In genomic region chr8:121590203-121591177, GRCm38 (mm10) we compare ENCODE assay signal across 8 mouse cellular contexts. TPM values are rescaled to one million over a fixed set of nuclear protein-coding genes. Genes with fewer than 3 reads are reported as not detected.
DNase-seq lines count a peak whose midpoint lies in the region; ATAC-seq and TF ChIP-seq lines count a peak whose summit lies in the region.

Gene Map1lc3b, plus strand, starts transcription at chr8:121590361.

- H3K27me3 ChIP-seq in forebrain, embryonic 10.5 days (ENCODE audit: poor library complexity, severe bottlenecking): no peaks in the 10 kb centered on the region
- no peaks in the 10 kb centered on the region for H3K27me3 ChIP-seq in heart, embryonic 15.5 days
- H3K27me3 ChIP-seq in liver, embryonic 14.5 days (ENCODE audit: control insufficient read depth, insufficient read depth, low read length): no peaks in the 10 kb centered on the region
- no peaks in the 10 kb centered on the region for H3K27me3 ChIP-seq in neural tube, embryonic 11.5 days (ENCODE audit: control insufficient read depth, insufficient read depth, low read length)
- H3K27me3 ChIP-seq in stomach, postnatal 0 days (ENCODE audit: control insufficient read depth, insufficient read depth, low read length): no peaks in the 10 kb centered on the region

- under 1% methylated on average over 94 of the region's 94 CpGs for WGBS in forebrain, embryonic 10.5 days
- WGBS in heart, embryonic 15.5 days: under 1% methylated on average over 94 of the region's 94 CpGs
- under 1% methylated on average over 94 of the region's 94 CpGs for WGBS in liver, embryonic 14.5 days (ENCODE audit: insufficient replicate concordance)
- WGBS in neural tube, embryonic 11.5 days: under 1% methylated on average over 90 of the region's 94 CpGs
- under 1% methylated on average over 90 of the region's 94 CpGs for WGBS in stomach, postnatal 0 days

- H3K4me2 ChIP-seq in heart, embryonic 15.5 days: peak within 1 kb of the TSS; percentile 92
- H3K4me2 ChIP-seq in liver, embryonic 14.5 days (ENCODE audit: low read depth): peak within 1 kb of the TSS; percentile 89
- H3K4me2 ChIP-seq in neural tube, embryonic 11.5 days (ENCODE audit: low read depth): peak within 1 kb of the TSS; percentile 83
- peak within 1 kb of the TSS; percentile 87 for H3K4me2 ChIP-seq in stomach, postnatal 0 days (replicated peaks; ENCODE audit: low read depth)

- no peaks in the 10 kb centered on the region for H3K9me3 ChIP-seq in forebrain, embryonic 10.5 days
- H3K9me3 ChIP-seq in heart, embryonic 15.5 days (replicated peaks): no peaks in the 10 kb centered on the region
- no peaks in the 10 kb centered on the region for H3K9me3 ChIP-seq in liver, embryonic 14.5 days (ENCODE audit: control insufficient read depth, low read length)
- H3K9me3 ChIP-seq in neural tube, embryonic 11.5 days (ENCODE audit: control insufficient read depth, low read length): no peaks in the 10 kb centered on the region
- H3K9me3 ChIP-seq in stomach, postnatal 0 days (ENCODE audit: control insufficient read depth, low read length): no peaks in the 10 kb centered on the region

- no peak for TF ChIP-seq CTCF in liver, embryonic 14.5 days (IDR thresholded peaks at IDR 0.05; ENCODE audit: low read depth)
- no peak for TF ChIP-seq CTCF in stomach, postnatal 0 days (IDR thresholded peaks at IDR 0.05; ENCODE audit: low read depth)

- peak; percentile 90 for DNase-seq in c-Kit-negative CD71-positive TER-119-positive erythroid progenitor cells, embryonic 14.5 days (ENCODE audit: low read depth, low spot score)
- DNase-seq in forebrain, embryonic 10.5 days (ENCODE audit: extremely low spot score, low spot score): peak; percentile 90
- peak; percentile 92 to 96 for DNase-seq in kidney, postnatal 25 days
- DNase-seq in liver, embryonic 14.5 days (ENCODE audit: low read depth in 3 of 3, low spot score in 3 of 3): peak; percentile 85 to 87 (median 85)
- peak; percentile 99 for DNase-seq in neural tube, embryonic 11.5 days (ENCODE audit: low spot score)
- peak; percentile 96 for DNase-seq in stomach, postnatal 0 days (ENCODE audit: low spot score)

- ATAC-seq in CD4-positive, CD25-positive, alpha-beta regulatory T cell, adult 4 months: peak; percentile 70
- ATAC-seq in heart, embryonic 15.5 days (replicated peaks; ENCODE audit: insufficient number of reproducible peaks, insufficient read depth, low FRiP score, low read depth): peak; percentile 83
- ATAC-seq in liver, embryonic 14.5 days (ENCODE audit: insufficient read depth): peak; percentile 75
- peak; percentile 87 for ATAC-seq in neural tube, embryonic 11.5 days (ENCODE audit: insufficient read depth, low FRiP score, low TSS enrichment)
- peak; percentile 85 for ATAC-seq in stomach, postnatal 0 days (ENCODE audit: low FRiP score, low TSS enrichment)

- peak within 1 kb of the TSS; percentile 87 for H3K27ac ChIP-seq in forebrain, embryonic 10.5 days
- peak within 1 kb of the TSS; percentile 76 for H3K27ac ChIP-seq in heart, embryonic 15.5 days
- H3K27ac ChIP-seq in liver, embryonic 14.5 days: peak within 1 kb of the TSS; percentile 98
- H3K27ac ChIP-seq in neural tube, embryonic 11.5 days (ENCODE audit: low read depth, low read length): peak within 1 kb of the TSS; percentile 20; the same call in 1 of the 2 replicates
- H3K27ac ChIP-seq in stomach, postnatal 0 days (replicated peaks): peak within 1 kb of the TSS; percentile 89

- no peak; the same call in 1 of the 2 replicates for TF ChIP-seq EP300 in liver, embryonic 14.5 days (IDR thresholded peaks at IDR 0.05; ENCODE audit: low read depth)
- no peak for TF ChIP-seq EP300 in stomach, postnatal 0 days (optimal IDR thresholded peaks at IDR 0.05)

- peak within 1 kb of the TSS; percentile 97 for H3K4me3 ChIP-seq in forebrain, embryonic 10.5 days
- H3K4me3 ChIP-seq in heart, embryonic 15.5 days: peak within 1 kb of the TSS; percentile 71
- peak within 1 kb of the TSS; percentile 90 to 99 for H3K4me3 ChIP-seq in liver, embryonic 14.5 days (ENCODE audit: insufficient read depth in 1 of 2, low read depth in 2 of 2, low read length in 2 of 2)
- peak within 1 kb of the TSS; percentile 91 for H3K4me3 ChIP-seq in neural tube, embryonic 11.5 days (ENCODE audit: low read depth, low read length)
- peak within 1 kb of the TSS; percentile 95 for H3K4me3 ChIP-seq in stomach, postnatal 0 days (ENCODE audit: low read depth, low read length)

- H3K4me1 ChIP-seq in forebrain, embryonic 10.5 days: peaks cover 35% of the 10 kb centered on the region
- H3K4me1 ChIP-seq in heart, embryonic 15.5 days (replicated peaks): peaks cover 33% of the 10 kb centered on the region
- H3K4me1 ChIP-seq in liver, embryonic 14.5 days (replicated peaks; ENCODE audit: control insufficient read depth in 2 of 2, insufficient read depth in 2 of 2, low read length in 1 of 2): peaks cover 40 to 52% of the 10 kb centered on the region in 2 experiments
- H3K4me1 ChIP-seq in neural tube, embryonic 11.5 days (ENCODE audit: control insufficient read depth, insufficient read depth, low read length): peaks cover 15% of the 10 kb centered on the region
- H3K4me1 ChIP-seq in stomach, postnatal 0 days (replicated peaks; ENCODE audit: control insufficient read depth, insufficient read depth): peaks cover 6% of the 10 kb centered on the region

- peaks cover 24% of the 10 kb centered on the region for H3K36me3 ChIP-seq in forebrain, embryonic 10.5 days (replicated peaks)
- H3K36me3 ChIP-seq in heart, embryonic 15.5 days: peaks cover 16% of the 10 kb centered on the region
- H3K36me3 ChIP-seq in liver, embryonic 14.5 days (replicated peaks; ENCODE audit: control insufficient read depth, insufficient read depth, low read depth): peaks cover 21% of the 10 kb centered on the region
- H3K36me3 ChIP-seq in neural tube, embryonic 11.5 days (ENCODE audit: control insufficient read depth, insufficient read depth, low read length): peaks cover 4% of the 10 kb centered on the region; the same call in 1 of the 2 replicates
- H3K36me3 ChIP-seq in stomach, postnatal 0 days (ENCODE audit: control insufficient read depth, insufficient read depth, low read length): no peaks in the 10 kb centered on the region; the same call in none of the 2 replicates

- H3K9ac ChIP-seq in heart, embryonic 15.5 days: peak within 1 kb of the TSS; percentile 78
- peak within 1 kb of the TSS; percentile 98 for H3K9ac ChIP-seq in liver, embryonic 14.5 days (replicated peaks)
- peak within 1 kb of the TSS; percentile 83 for H3K9ac ChIP-seq in neural tube, embryonic 11.5 days (ENCODE audit: low read length)
- H3K9ac ChIP-seq in stomach, postnatal 0 days (ENCODE audit: low read length): peak within 1 kb of the TSS; percentile 97

RNA-seq across cellular contexts. Expression of gene Map1lc3b, which starts in this region (rescaled TPM):
- polyA plus RNA-seq in CD4-positive, CD25-positive, alpha-beta regulatory T cell, adult 4 months (2017; shearing (Covaris generic)): 100 to 1,000 TPM; 505 to 519 TPM
- 175 TPM in 2 replicates for polyA plus RNA-seq in forebrain, embryonic 10.5 days (2016; fragmentation: Nextera tagmentation; extraction: Ambion mirVana)
- 189 and 199 TPM in 2 replicates for polyA plus RNA-seq in heart, embryonic 15.5 days (2015; fragmentation: Nextera tagmentation; extraction: Ambion mirVana)
- 19.4 and 20.9 TPM in 2 replicates for polyA plus RNA-seq in liver, embryonic 14.5 days (2012; rRNA removed)
- polyA plus RNA-seq in liver, embryonic 14.5 days (2014; fragmentation: Nextera tagmentation; extraction: Ambion mirVana): 147 TPM in 2 replicates
- polyA plus RNA-seq in neural tube, embryonic 11.5 days (2014; fragmentation: Nextera tagmentation; extraction: Ambion mirVana): 304 and 313 TPM in 2 replicates
- 262 and 274 TPM in 2 replicates for polyA plus RNA-seq in stomach, postnatal 0 days (2015; fragmentation: Nextera tagmentation; extraction: Ambion mirVana)

Comparison
In these comparisons a context has a peak if more than half of its experiments do, and no peak if none do; other contexts are left out.
1. Peak in every context shown above with its lines: DNase-seq, ATAC-seq, H3K4me3 ChIP-seq and H3K27ac ChIP-seq.
2. H3K27ac ChIP-seq: peak in every context shown above with its lines; median percentile 98 in liver, embryonic 14.5 days; 89 in stomach, postnatal 0 days; 87 in forebrain, embryonic 10.5 days; 76 in heart, embryonic 15.5 days; 20 in neural tube, embryonic 11.5 days.